Mouse (Mus musculus) kidney, embryonic 15.5 days (tissue): Measurements from ENCODE around the gene Tmem229b. TPM values are rescaled to one million over a fixed set of nuclear protein-coding genes. Genes with fewer than 3 reads are reported as not detected.
"Not testable (repeated sequence)": the region's sequence is repeated elsewhere in the genome, so short reads cannot be mapped to it uniquely, and the experiment has no call there.

Experiments used
- ATAC-seq: fragments of 200-750 bp; cut with Nextera tagmentation; replicated peaks from 2 replicates; pipeline ENCODE4 v1.8.0; 2017; ENCODE audit warnings: moderate TSS enrichment; ENCODE audit not compliant: low FRiP score
- H3K27ac ChIP-seq: fragments of 300-500 bp; sonication (generic); 2 replicates; pipeline ENCODE4 v1.5.1; 2015; ENCODE audit warnings: mild to moderate bottlenecking, inconsistent platforms
- H3K27me3 ChIP-seq: fragments of 300-500 bp; sonication (generic); 2 replicates; pipeline ENCODE4 v1.6.1; 2015; ENCODE audit warnings: inconsistent platforms
- H3K36me3 ChIP-seq: fragments of 300-500 bp; sonication (generic); 2 replicates; pipeline ENCODE4 v1.6.1; 2015; ENCODE audit warnings: inconsistent platforms
- H3K4me1 ChIP-seq: fragments of 300-500 bp; sonication (generic); 2 replicates; pipeline ENCODE4 v1.6.1; 2015; ENCODE audit warnings: inconsistent platforms
- H3K4me2 ChIP-seq: fragments of 300-500 bp; sonication (generic); 2 replicates; pipeline ENCODE4 v1.6.1; 2015; ENCODE audit warnings: moderate library complexity, mild to moderate bottlenecking, inconsistent platforms
- H3K4me3 ChIP-seq: fragments of 300-500 bp; sonication (generic); replicated peaks from 2 replicates; pipeline ENCODE4 v1.5.1; 2015; ENCODE audit warnings: mild to moderate bottlenecking, inconsistent platforms
- H3K9ac ChIP-seq: fragments of 300-500 bp; sonication (generic); 2 replicates; pipeline ENCODE4 v1.6.1; 2015; ENCODE audit warnings: mild to moderate bottlenecking, inconsistent platforms
- H3K9me3 ChIP-seq: fragments of 300-500 bp; sonication (generic); replicated peaks from 2 replicates; pipeline ENCODE4 v1.6.1; 2016; ENCODE audit warnings: inconsistent platforms
- WGBS: fragments of 180-500 bp; shearing (Covaris S2); methylation state at CpG from one replicate; pipeline ENCODE4 v1.1.7; 2015; ENCODE audit warnings: mixed read lengths; 5-methylcytosine and 5-hydroxymethylcytosine counted together
- polyA plus RNA-seq: library from polyadenylated mRNA; unstranded; fragments of >200 nt; fragmentation: Nextera tagmentation; extraction: Ambion mirVana; gene quantifications from 2 replicates; pipeline ENCODE4 v1.2.1, GENCODE M21; 2015

Gene Tmem229b
- polyA plus RNA-seq, 1 experiment from 2014 or later, result 4.5 TPM

GRCm38 (mm10) chr12:78975836-78976235 lies 31.6 kb downstream of the Tmem229b start:
- Histone ChIP-seq H3K4me3 (no peak overlapping the region), H3K36me3 (no peaks in the 10 kb centered on the region), H3K27me3 (no peaks in the 10 kb centered on the region), H3K9me3 (no peaks in the 10 kb centered on the region), H3K4me1 (no peaks in the 10 kb centered on the region), H3K9ac (no peak overlapping the region), H3K27ac (no peak overlapping the region), H3K4me2 (no peak overlapping the region)
- 91% methylated on average over 4 of the region's 4 CpGs for WGBS
- no peak for ATAC-seq

- no peaks in the 10 kb centered on the region for H3K27me3 ChIP-seq
- H3K36me3 ChIP-seq, result no peaks in the 10 kb centered on the region
- no peaks in the 10 kb centered on the region for H3K4me1 ChIP-seq
- ATAC-seq, result no peak
- no peak overlapping the region for H3K27ac ChIP-seq
- H3K9ac ChIP-seq, result no peak overlapping the region
- no peak overlapping the region for H3K4me3 ChIP-seq
- 85% methylated on average over 5 of the region's 5 CpGs for WGBS
- no peaks in the 10 kb centered on the region for H3K9me3 ChIP-seq
- no peak overlapping the region for H3K4me2 ChIP-seq
Observed at GRCm38 (mm10) chr12:78974767-78975166, 32.7 kb downstream of the Tmem229b start.

- H3K4me1 ChIP-seq, result no peaks in the 10 kb centered on the region
- no peaks in the 10 kb centered on the region for H3K27me3 ChIP-seq
- H3K9me3 ChIP-seq, result no peaks in the 10 kb centered on the region
- H3K36me3 ChIP-seq, result no peaks in the 10 kb centered on the region
- H3K4me2 ChIP-seq, result no peak overlapping the region
- 84% methylated on average over 2 of the region's 2 CpGs for WGBS
- no peak for ATAC-seq
- H3K4me3 ChIP-seq, result no peak overlapping the region
- H3K9ac ChIP-seq, result no peak overlapping the region
- H3K27ac ChIP-seq, result no peak overlapping the region
Observed at GRCm38 (mm10) chr12:78973779-78974178, 33.6 kb downstream of the Tmem229b start.

- Histone ChIP-seq H3K36me3 (no peaks in the 10 kb centered on the region), H3K27me3 (no peaks in the 10 kb centered on the region), H3K9ac (no peak overlapping the region), H3K9me3 (no peaks in the 10 kb centered on the region), H3K4me1 (no peaks in the 10 kb centered on the region), H3K27ac (no peak overlapping the region), H3K4me2 (no peak overlapping the region), H3K4me3 (no peak overlapping the region)
- 67% methylated on average over 2 of the region's 2 CpGs for WGBS
- no peak for ATAC-seq
Observed at GRCm38 (mm10) chr12:78971649-78972048, 35.8 kb downstream of the Tmem229b start.

GRCm38 (mm10) chr12:78970725-78971124 lies 36.7 kb downstream of the Tmem229b start:
- 83% methylated on average over 7 of the region's 7 CpGs for WGBS
- no peaks in the 10 kb centered on the region for H3K36me3 ChIP-seq
- H3K9ac ChIP-seq, result no peak overlapping the region
- H3K4me3 ChIP-seq, result no peak overlapping the region
- H3K4me1 ChIP-seq, result no peaks in the 10 kb centered on the region
- H3K27ac ChIP-seq, result no peak overlapping the region
- no peak overlapping the region for H3K4me2 ChIP-seq
- H3K27me3 ChIP-seq, result no peaks in the 10 kb centered on the region
- ATAC-seq, result no peak
- no peaks in the 10 kb centered on the region for H3K9me3 ChIP-seq

GRCm38 (mm10) chr12:78964496-78964895 lies 42.9 kb downstream of the Tmem229b start:
- not testable (repeated sequence) for ATAC-seq, H3K9ac ChIP-seq, H3K27me3 ChIP-seq, H3K36me3 ChIP-seq, H3K9me3 ChIP-seq, H3K4me2 ChIP-seq, H3K4me1 ChIP-seq, H3K27ac ChIP-seq, H3K4me3 ChIP-seq
- WGBS, result 81% methylated on average over 11 of the region's 11 CpGs

GRCm38 (mm10) chr12:78956405-78956804 lies 51.0 kb downstream of the Tmem229b start:
- no peak overlapping the region for H3K4me2 ChIP-seq
- H3K27ac ChIP-seq, result no peak overlapping the region
- H3K27me3 ChIP-seq, result no peaks in the 10 kb centered on the region
- H3K4me3 ChIP-seq, result no peak overlapping the region
- peaks cover 3% of the 10 kb centered on the region; the same call in 1 of the 2 replicates for H3K9me3 ChIP-seq
- no peak for ATAC-seq
- 83% methylated on average over 4 of the region's 4 CpGs for WGBS
- no peaks in the 10 kb centered on the region for H3K4me1 ChIP-seq
- no peaks in the 10 kb centered on the region for H3K36me3 ChIP-seq
- no peak overlapping the region for H3K9ac ChIP-seq

GRCm38 (mm10) chr12:78952484-78952883 lies 54.9 kb downstream of the Tmem229b start:
- no peak overlapping the region for H3K27ac ChIP-seq
- no peaks in the 10 kb centered on the region for H3K36me3 ChIP-seq
- no peaks in the 10 kb centered on the region for H3K4me1 ChIP-seq
- no peak for ATAC-seq
- H3K9me3 ChIP-seq, result peaks cover 3% of the 10 kb centered on the region; the same call in 1 of the 2 replicates
- 68% methylated on average over 3 of the region's 3 CpGs for WGBS
- no peak overlapping the region for H3K9ac ChIP-seq
- no peaks in the 10 kb centered on the region for H3K27me3 ChIP-seq
- no peak overlapping the region for H3K4me2 ChIP-seq
- no peak overlapping the region for H3K4me3 ChIP-seq

GRCm38 (mm10) chr12:78952053-78952452 lies 55.4 kb downstream of the Tmem229b start:
- Histone ChIP-seq H3K9me3 (peaks cover 3% of the 10 kb centered on the region; the same call in 1 of the 2 replicates), H3K27ac (no peak overlapping the region), H3K4me3 (no peak overlapping the region), H3K36me3 (no peaks in the 10 kb centered on the region), H3K4me1 (no peaks in the 10 kb centered on the region), H3K27me3 (no peaks in the 10 kb centered on the region), H3K9ac (no peak overlapping the region), H3K4me2 (no peak overlapping the region)
- WGBS, result 71% methylated on average over 11 of the region's 11 CpGs
- no peak for ATAC-seq

- H3K27ac ChIP-seq, result no peak overlapping the region
- no peak for ATAC-seq
- no peaks in the 10 kb centered on the region for H3K27me3 ChIP-seq
- no peaks in the 10 kb centered on the region for H3K36me3 ChIP-seq
- 40% methylated on average over 5 of the region's 5 CpGs for WGBS
- no peaks in the 10 kb centered on the region for H3K4me1 ChIP-seq
- no peak overlapping the region for H3K4me3 ChIP-seq
- no peak overlapping the region for H3K4me2 ChIP-seq
- H3K9ac ChIP-seq, result no peak overlapping the region
- H3K9me3 ChIP-seq, result no peaks in the 10 kb centered on the region
Observed at GRCm38 (mm10) chr12:78947661-78948060, 59.8 kb downstream of the Tmem229b start.

- no peak overlapping the region for H3K4me3 ChIP-seq
- H3K9me3 ChIP-seq, result no peaks in the 10 kb centered on the region
- no peaks in the 10 kb centered on the region for H3K4me1 ChIP-seq
- no peak for ATAC-seq
- H3K36me3 ChIP-seq, result no peaks in the 10 kb centered on the region
- H3K9ac ChIP-seq, result no peak overlapping the region
- H3K27ac ChIP-seq, result no peak overlapping the region
- no peaks in the 10 kb centered on the region for H3K27me3 ChIP-seq
- 77% methylated on average over 6 of the region's 6 CpGs for WGBS
- H3K4me2 ChIP-seq, result no peak overlapping the region
Observed at GRCm38 (mm10) chr12:78947161-78947560, 60.3 kb downstream of the Tmem229b start.

GRCm38 (mm10) chr12:78942931-78943330 lies 64.5 kb downstream of the Tmem229b start:
- Histone ChIP-seq H3K27ac (no peak overlapping the region), H3K4me1 (0 out of 2 replicates have a peak, but pooled peaks cover 2% of the 10 kb centered on the region), H3K9ac (no peak overlapping the region), H3K27me3 (no peaks in the 10 kb centered on the region), H3K9me3 (no peaks in the 10 kb centered on the region), H3K4me3 (no peak overlapping the region), H3K36me3 (no peaks in the 10 kb centered on the region), H3K4me2 (no peak overlapping the region)
- no peak for ATAC-seq
- 88% methylated on average over 6 of the region's 6 CpGs for WGBS

GRCm38 (mm10) chr12:78940081-78940480 lies 67.3 kb downstream of the Tmem229b start:
- 58% methylated on average over 5 of the region's 5 CpGs for WGBS

More at GRCm38 (mm10) chr12:78940081-78940480, 67.3 kb downstream of the Tmem229b start:
- Histone ChIP-seq H3K4me3 (no peak overlapping the region), H3K9ac (no peak overlapping the region), H3K4me1 (peaks cover 6% of the 10 kb centered on the region; the same call in 1 of the 2 replicates), H3K27ac (no peak overlapping the region), H3K36me3 (no peaks in the 10 kb centered on the region), H3K9me3 (no peaks in the 10 kb centered on the region), H3K27me3 (no peaks in the 10 kb centered on the region), H3K4me2 (no peak overlapping the region)
- no peak for ATAC-seq
